Mouse (Mus musculus) MEL (cell line): ENCODE data around the gene Galnt14. TPM values are rescaled to one million over a fixed set of nuclear protein-coding genes. Genes with fewer than 3 reads are reported as not detected.

ENCODE experiments used
- DNase-seq: peaks from one replicate; pipeline ENCODE4 v3.0.0; 2011; ENCODE audit warnings: low read depth, low spot score
- H3K27ac ChIP-seq: 2 replicates; pipeline ENCODE4 v1.5.1; 2012; ENCODE audit warnings: low read depth, mild to moderate bottlenecking, control low read depth, low read length, moderate library complexity; ENCODE audit not compliant: control insufficient read depth
- H3K27me3 ChIP-seq, 2 experiments: fragments of 150-350 bp in 1 of 2; sonication (generic) in 1 of 2; 2 replicates each; pipeline ENCODE4 v1.6.1; 2012; ENCODE audit warnings: low read length in 2 of 2, mild to moderate bottlenecking in 2 of 2, improper control_type of control experiment in 1 of 2, moderate library complexity in 1 of 2; ENCODE audit not compliant: insufficient read depth in 2 of 2, control insufficient read depth in 1 of 2
- H3K36me3 ChIP-seq, 2 experiments: 2 replicates each; pipeline ENCODE4 v1.6.1; 2012 to 2014; ENCODE audit warnings: low read length in 2 of 2, improper control_type of control experiment in 1 of 2, inconsistent platforms in 1 of 2, mild to moderate bottlenecking in 1 of 2; ENCODE audit not compliant: insufficient read depth in 2 of 2, control insufficient read depth in 1 of 2
- H3K4me1 ChIP-seq, 2 experiments: fragments of 150-350 bp in 1 of 2; sonication (generic) in 1 of 2; 2 replicates each; pipeline ENCODE4 v1.6.1; 2012; ENCODE audit warnings: low read length in 2 of 2, improper control_type of control experiment in 1 of 2, mild to moderate bottlenecking in 1 of 2; ENCODE audit not compliant: insufficient read depth in 2 of 2, control insufficient read depth in 1 of 2
- H3K4me3 ChIP-seq, 2 experiments: fragments of 150-350 bp in 1 of 2; sonication (generic) in 1 of 2; 2 replicates each; pipeline ENCODE4 v1.5.1; 2012; ENCODE audit warnings: low read depth in 2 of 2, low read length in 2 of 2, mild to moderate bottlenecking in 2 of 2, moderate library complexity in 2 of 2, control low read depth in 1 of 2, improper control_type of control experiment in 1 of 2; ENCODE audit not compliant: control insufficient read depth in 1 of 2, insufficient read depth in 1 of 2
- H3K79me2 ChIP-seq: 2 replicates; pipeline ENCODE4 v1.6.1; 2012; ENCODE audit warnings: mild to moderate bottlenecking, low read length, moderate library complexity; ENCODE audit not compliant: control insufficient read depth, poor library complexity, insufficient read depth
- H3K9ac ChIP-seq: 2 replicates; pipeline ENCODE4 v1.6.1; 2012; ENCODE audit warnings: low read depth, mild to moderate bottlenecking, control low read depth, low read length, moderate library complexity; ENCODE audit not compliant: control insufficient read depth, poor library complexity, severe bottlenecking
- H3K9me3 ChIP-seq: fragments of 150-350 bp; sonication (generic); replicated peaks from 2 replicates; pipeline ENCODE4 v1.6.1; 2012; ENCODE audit warnings: mild to moderate bottlenecking, low read length, improper control_type of control experiment, moderate library complexity; ENCODE audit not compliant: insufficient read depth
- BHLHE40 ChIP-seq: IDR thresholded peaks from 2 replicates; pipeline ENCODE4 v1.6.1; 2012; ENCODE audit warnings: low read depth, mild to moderate bottlenecking, inconsistent platforms, low read length, improper control_type of control experiment, borderline replicate concordance
- CHD1 ChIP-seq: IDR thresholded peaks from 2 replicates; pipeline ENCODE4 v1.6.1; 2012; ENCODE audit warnings: low read depth, mild to moderate bottlenecking, inconsistent platforms, low read length, improper control_type of control experiment
- CHD2 ChIP-seq: IDR thresholded peaks from 2 replicates; pipeline ENCODE4 v1.6.1; 2011; ENCODE audit warnings: low read length, improper control_type of control experiment
- CTCF ChIP-seq, 3 experiments: IDR thresholded peaks in 2 of 3; conservative IDR thresholded peaks in 1 of 3; 2 replicates each; pipeline ENCODE4 v1.5.1; 2011 to 2012; ENCODE audit warnings: low read length in 3 of 3, low read depth in 2 of 3, mild to moderate bottlenecking in 2 of 3, improper control_type of control experiment in 1 of 3, inconsistent platforms in 1 of 3, mixed read lengths in 1 of 3, moderate library complexity in 1 of 3; ENCODE audit not compliant: control insufficient read depth in 1 of 3, insufficient read depth in 1 of 3, poor library complexity in 1 of 3, severe bottlenecking in 1 of 3
- E2F4 ChIP-seq: IDR thresholded peaks from 2 replicates; pipeline ENCODE4 v1.6.1; 2011; ENCODE audit warnings: low read depth, low read length, improper control_type of control experiment, borderline replicate concordance
- EP300 ChIP-seq, 2 experiments: IDR thresholded peaks; 2 replicates each; pipeline ENCODE4 v1.6.1; 2011; ENCODE audit warnings: improper control_type of control experiment in 2 of 2, low read length in 2 of 2, low read depth in 1 of 2, mild to moderate bottlenecking in 1 of 2
- GATA1 ChIP-seq: IDR thresholded peaks from 2 replicates; pipeline ENCODE4 v1.6.1; 2011; ENCODE audit warnings: low read depth, low read length, improper control_type of control experiment
- KAT2A ChIP-seq: conservative IDR thresholded peaks from 2 replicates; pipeline ENCODE4 v1.6.1; 2012; ENCODE audit warnings: low read depth, low read length, improper control_type of control experiment, inconsistent platforms
- MAX ChIP-seq: IDR thresholded peaks from 2 replicates; pipeline ENCODE4 v1.6.1; 2011; ENCODE audit warnings: low read length, improper control_type of control experiment
- MAZ ChIP-seq: IDR thresholded peaks from 2 replicates; pipeline ENCODE4 v1.6.1; 2012; ENCODE audit warnings: low read depth, mild to moderate bottlenecking, inconsistent platforms, low read length, improper control_type of control experiment
- MXI1 ChIP-seq: IDR thresholded peaks from 2 replicates; pipeline ENCODE4 v1.6.1; 2011; ENCODE audit warnings: mild to moderate bottlenecking, low read depth, low read length, improper control_type of control experiment
- MYC ChIP-seq: IDR thresholded peaks from 2 replicates; pipeline ENCODE4 v1.6.1; 2011; ENCODE audit warnings: low read depth, mild to moderate bottlenecking, low read length, improper control_type of control experiment, moderate library complexity
- NELFE ChIP-seq: IDR thresholded peaks from 2 replicates; pipeline ENCODE4 v1.6.1; 2011; ENCODE audit warnings: low read depth, low read length, improper control_type of control experiment
- POLR2AphosphoS2 ChIP-seq: IDR thresholded peaks from 2 replicates; pipeline ENCODE4 v1.6.1; 2011; ENCODE audit warnings: low read length, improper control_type of control experiment
- POLR2AphosphoS5 ChIP-seq: IDR thresholded peaks from 2 replicates; pipeline ENCODE4 v1.6.1; 2012; ENCODE audit warnings: low read depth, borderline replicate concordance, mild to moderate bottlenecking, inconsistent platforms, low read length, moderate library complexity, mixed read lengths
- RAD21 ChIP-seq: IDR thresholded peaks from 2 replicates; pipeline ENCODE4 v1.6.1; 2011; ENCODE audit warnings: mild to moderate bottlenecking, low read depth, low read length, improper control_type of control experiment
- TAL1 ChIP-seq: IDR thresholded peaks from 2 replicates; pipeline ENCODE4 v1.6.1; 2012; ENCODE audit warnings: mild to moderate bottlenecking, inconsistent platforms, low read length, moderate library complexity, mixed read lengths
- TBP ChIP-seq: IDR thresholded peaks from 2 replicates; pipeline ENCODE4 v1.8.0; 2011; ENCODE audit warnings: low read depth, low read length, improper control_type of control experiment
- UBTF ChIP-seq: IDR thresholded peaks from 2 replicates; pipeline ENCODE4 v1.6.1; 2012; ENCODE audit warnings: low read depth, mild to moderate bottlenecking, inconsistent platforms, low read length, improper control_type of control experiment, moderate library complexity, borderline replicate concordance; ENCODE audit not compliant: insufficient read depth
- USF1 ChIP-seq: IDR thresholded peaks from 2 replicates; pipeline ENCODE4 v1.6.1; 2014; ENCODE audit warnings: low read depth, mild to moderate bottlenecking, inconsistent platforms, low read length, improper control_type of control experiment, moderate library complexity
- USF2 ChIP-seq, 2 experiments: IDR thresholded peaks; 2 replicates each; pipeline ENCODE4 v1.6.1; 2011 to 2012; ENCODE audit warnings: improper control_type of control experiment in 2 of 2, low read length in 2 of 2, borderline replicate concordance in 1 of 2, inconsistent platforms in 1 of 2, low read depth in 1 of 2, mild to moderate bottlenecking in 1 of 2; ENCODE audit not compliant: insufficient read depth in 1 of 2
- ZKSCAN1 ChIP-seq: IDR thresholded peaks from 2 replicates; pipeline ENCODE4 v1.6.1; 2012; ENCODE audit warnings: low read depth, mild to moderate bottlenecking, inconsistent platforms, low read length, improper control_type of control experiment, moderate library complexity
- ZNF384 ChIP-seq: IDR thresholded peaks from 2 replicates; pipeline ENCODE4 v1.6.1; 2012; ENCODE audit warnings: low read depth, mild to moderate bottlenecking, inconsistent platforms, low read length, improper control_type of control experiment
- polyA plus RNA-seq, 2 experiments: library from polyadenylated mRNA; stranded (reverse) in 1 of 2; unstranded in 1 of 2; fragments of >175 nt in 1 of 2; fragments of >200 nt in 1 of 2; gene quantifications; 2 replicates each; pipeline versions ENCODE4 v1.2.1 to v1.2.4; 2012; ENCODE audit warnings: low replicate concordance in 2 of 2, low read depth in 1 of 2; ENCODE audit not compliant: insufficient read length in 2 of 2, insufficient read depth in 1 of 2, missing spikeins in 1 of 2
- total RNA-seq: library from RNA; depleted of rRNA; stranded (reverse); fragments of 300-350 nt; gene quantifications from 2 replicates; pipeline ENCODE4 v1.2.3, GENCODE M21; 2012

The Galnt14 gene
- total and polyA plus RNA-seq, 3 experiments: not detected

- no peaks in the 10 kb centered on the region for H3K4me1 ChIP-seq
- no peak overlapping the region for H3K4me3 ChIP-seq
- TF ChIP-seq NELFE: no peak
- no peak for TF ChIP-seq CHD2
- TF ChIP-seq RAD21: no peak
- TF ChIP-seq POLR2AphosphoS2: no peak
- TF ChIP-seq USF2 (IDR thresholded peaks at IDR 0.05; ENCODE audit: borderline replicate concordance in 1 of 2, insufficient read depth in 1 of 2, low read depth in 1 of 2, low read length in 2 of 2): no peak
- TF ChIP-seq KAT2A: no peak
- no peak for TF ChIP-seq POLR2AphosphoS5
- no peak for TF ChIP-seq E2F4
- no peak for TF ChIP-seq TAL1
- no peak for TF ChIP-seq MXI1
- TF ChIP-seq TBP: no peak
- H3K27me3 ChIP-seq: no peaks in the 10 kb centered on the region
- H3K36me3 ChIP-seq: no peaks in the 10 kb centered on the region
- H3K9ac ChIP-seq: no peak overlapping the region
- no peaks in the 10 kb centered on the region for H3K9me3 ChIP-seq
- H3K27ac ChIP-seq: no peak overlapping the region
- H3K79me2 ChIP-seq: no peaks in the 10 kb centered on the region
- DNase-seq: no peak
Measured at GRCm38 (mm10) chr17:73663237-73663636, 47.0 kb downstream of the Galnt14 start.

GRCm38 (mm10) chr17:73658731-73659445, 51.4 kb downstream of the Galnt14 start:
- Histone ChIP-seq H3K4me1 (no peaks in the 10 kb centered on the region), H3K27me3 (no peaks in the 10 kb centered on the region), H3K36me3 (no peaks in the 10 kb centered on the region), H3K9ac (no peak overlapping the region), H3K4me3 (no peak overlapping the region), H3K27ac (no peak overlapping the region), H3K9me3 (no peaks in the 10 kb centered on the region), H3K79me2 (no peaks in the 10 kb centered on the region)
- DNase-seq: no peak
- no peak for TF ChIP-seq UBTF
- no peak for TF ChIP-seq BHLHE40
- TF ChIP-seq MAZ: no peak
- no peak for TF ChIP-seq CHD1
- no peak for TF ChIP-seq MAX
- TF ChIP-seq ZKSCAN1: no peak
- TF ChIP-seq NELFE: no peak
- no peak for TF ChIP-seq TBP
- TF ChIP-seq USF1: no peak
- no peak for TF ChIP-seq E2F4
- TF ChIP-seq EP300 (IDR thresholded peaks at IDR 0.05; ENCODE audit: low read depth in 1 of 2, low read length in 2 of 2): no peak
- TF ChIP-seq CTCF (IDR thresholded peaks at IDR 0.05 in 2 of 3, conservative IDR thresholded peaks at IDR 0.05 in 1 of 3; ENCODE audit: control insufficient read depth in 1 of 3, insufficient read depth in 1 of 3, low read depth in 2 of 3, low read length in 3 of 3, poor library complexity in 1 of 3, severe bottlenecking in 1 of 3): no peak
- TF ChIP-seq MYC: no peak
- no peak for TF ChIP-seq ZNF384
- no peak for TF ChIP-seq GATA1
